Mouse (Mus musculus) MEL (cell line): ENCODE measurements at regions not wholly inside any gene's neighbourhood (a gene's known extent, or its start where the extent isn't known, plus 50 kb on each side); places are given as distances from the start of the nearest gene placed in this dataset.

Experiments
- DNase-seq: peaks from one replicate; pipeline ENCODE4 v3.0.0; 2011; ENCODE audit warnings: low read depth, low spot score
- H3K27ac ChIP-seq: 2 replicates; pipeline ENCODE4 v1.5.1; 2012; ENCODE audit warnings: low read depth, mild to moderate bottlenecking, control low read depth, low read length, moderate library complexity; ENCODE audit not compliant: control insufficient read depth
- H3K27me3 ChIP-seq, 2 experiments: fragments of 150-350 bp in 1 of 2; sonication (generic) in 1 of 2; 2 replicates each; pipeline ENCODE4 v1.6.1; 2012; ENCODE audit warnings: low read length in 2 of 2, mild to moderate bottlenecking in 2 of 2, improper control_type of control experiment in 1 of 2, moderate library complexity in 1 of 2; ENCODE audit not compliant: insufficient read depth in 2 of 2, control insufficient read depth in 1 of 2
- H3K36me3 ChIP-seq, 2 experiments: 2 replicates each; pipeline ENCODE4 v1.6.1; 2012 to 2014; ENCODE audit warnings: low read length in 2 of 2, improper control_type of control experiment in 1 of 2, inconsistent platforms in 1 of 2, mild to moderate bottlenecking in 1 of 2; ENCODE audit not compliant: insufficient read depth in 2 of 2, control insufficient read depth in 1 of 2
- H3K4me1 ChIP-seq, 2 experiments: fragments of 150-350 bp in 1 of 2; sonication (generic) in 1 of 2; 2 replicates each; pipeline ENCODE4 v1.6.1; 2012; ENCODE audit warnings: low read length in 2 of 2, improper control_type of control experiment in 1 of 2, mild to moderate bottlenecking in 1 of 2; ENCODE audit not compliant: insufficient read depth in 2 of 2, control insufficient read depth in 1 of 2
- H3K4me3 ChIP-seq, 2 experiments: fragments of 150-350 bp in 1 of 2; sonication (generic) in 1 of 2; 2 replicates each; pipeline ENCODE4 v1.5.1; 2012; ENCODE audit warnings: low read depth in 2 of 2, low read length in 2 of 2, mild to moderate bottlenecking in 2 of 2, moderate library complexity in 2 of 2, control low read depth in 1 of 2, improper control_type of control experiment in 1 of 2; ENCODE audit not compliant: control insufficient read depth in 1 of 2, insufficient read depth in 1 of 2
- H3K79me2 ChIP-seq: 2 replicates; pipeline ENCODE4 v1.6.1; 2012; ENCODE audit warnings: mild to moderate bottlenecking, low read length, moderate library complexity; ENCODE audit not compliant: control insufficient read depth, poor library complexity, insufficient read depth
- H3K9ac ChIP-seq: 2 replicates; pipeline ENCODE4 v1.6.1; 2012; ENCODE audit warnings: low read depth, mild to moderate bottlenecking, control low read depth, low read length, moderate library complexity; ENCODE audit not compliant: control insufficient read depth, poor library complexity, severe bottlenecking
- H3K9me3 ChIP-seq: fragments of 150-350 bp; sonication (generic); replicated peaks from 2 replicates; pipeline ENCODE4 v1.6.1; 2012; ENCODE audit warnings: mild to moderate bottlenecking, low read length, improper control_type of control experiment, moderate library complexity; ENCODE audit not compliant: insufficient read depth
- CHD1 ChIP-seq: IDR thresholded peaks from 2 replicates; pipeline ENCODE4 v1.6.1; 2012; ENCODE audit warnings: low read depth, mild to moderate bottlenecking, inconsistent platforms, low read length, improper control_type of control experiment
- CHD2 ChIP-seq: IDR thresholded peaks from 2 replicates; pipeline ENCODE4 v1.6.1; 2011; ENCODE audit warnings: low read length, improper control_type of control experiment
- CTCF ChIP-seq, 3 experiments: IDR thresholded peaks in 2 of 3; conservative IDR thresholded peaks in 1 of 3; 2 replicates each; pipeline ENCODE4 v1.5.1; 2011 to 2012; ENCODE audit warnings: low read length in 3 of 3, low read depth in 2 of 3, mild to moderate bottlenecking in 2 of 3, improper control_type of control experiment in 1 of 3, inconsistent platforms in 1 of 3, mixed read lengths in 1 of 3, moderate library complexity in 1 of 3; ENCODE audit not compliant: control insufficient read depth in 1 of 3, insufficient read depth in 1 of 3, poor library complexity in 1 of 3, severe bottlenecking in 1 of 3
- ELF1 ChIP-seq: IDR thresholded peaks from 2 replicates; pipeline ENCODE4 v1.6.1; 2014; ENCODE audit warnings: low read depth, mild to moderate bottlenecking, inconsistent platforms, low read length, improper control_type of control experiment, moderate library complexity
- EP300 ChIP-seq, 2 experiments: IDR thresholded peaks; 2 replicates each; pipeline ENCODE4 v1.6.1; 2011; ENCODE audit warnings: improper control_type of control experiment in 2 of 2, low read length in 2 of 2, low read depth in 1 of 2, mild to moderate bottlenecking in 1 of 2
- GABPA ChIP-seq: IDR thresholded peaks from 2 replicates; pipeline ENCODE4 v1.6.1; 2012; ENCODE audit warnings: low read depth, mild to moderate bottlenecking, inconsistent platforms, low read length, improper control_type of control experiment, moderate library complexity
- KAT2A ChIP-seq: conservative IDR thresholded peaks from 2 replicates; pipeline ENCODE4 v1.6.1; 2012; ENCODE audit warnings: low read depth, low read length, improper control_type of control experiment, inconsistent platforms
- MAFK ChIP-seq: IDR thresholded peaks from 2 replicates; pipeline ENCODE4 v1.6.1; 2011; ENCODE audit warnings: low read depth, mild to moderate bottlenecking, low read length, improper control_type of control experiment, borderline replicate concordance
- MAX ChIP-seq: IDR thresholded peaks from 2 replicates; pipeline ENCODE4 v1.6.1; 2011; ENCODE audit warnings: low read length, improper control_type of control experiment
- MEF2A ChIP-seq: IDR thresholded peaks from 2 replicates; pipeline ENCODE4 v1.6.1; 2014; ENCODE audit warnings: low read depth, mild to moderate bottlenecking, inconsistent platforms, low read length, improper control_type of control experiment; ENCODE audit not compliant: poor library complexity, insufficient replicate concordance, severe bottlenecking; ENCODE audit errors: extremely low read depth
- MXI1 ChIP-seq: IDR thresholded peaks from 2 replicates; pipeline ENCODE4 v1.6.1; 2011; ENCODE audit warnings: mild to moderate bottlenecking, low read depth, low read length, improper control_type of control experiment
- MYB ChIP-seq: IDR thresholded peaks from 2 replicates; pipeline ENCODE4 v1.6.1; 2011; ENCODE audit warnings: mild to moderate bottlenecking, low read depth, low read length, improper control_type of control experiment
- NELFE ChIP-seq: IDR thresholded peaks from 2 replicates; pipeline ENCODE4 v1.6.1; 2011; ENCODE audit warnings: low read depth, low read length, improper control_type of control experiment
- NRF1 ChIP-seq: IDR thresholded peaks from 2 replicates; pipeline ENCODE4 v1.6.1; 2014; ENCODE audit warnings: low read depth, mild to moderate bottlenecking, inconsistent platforms, low read length, improper control_type of control experiment, moderate library complexity; ENCODE audit not compliant: poor library complexity, insufficient read depth, severe bottlenecking
- RCOR1 ChIP-seq: IDR thresholded peaks from 2 replicates; pipeline ENCODE4 v1.6.1; 2012; ENCODE audit warnings: low read depth, mild to moderate bottlenecking, inconsistent platforms, low read length, improper control_type of control experiment
- SMC3 ChIP-seq: IDR thresholded peaks from 2 replicates; pipeline ENCODE4 v1.6.1; 2011; ENCODE audit warnings: low read depth, low read length, improper control_type of control experiment
- TCF12 ChIP-seq: IDR thresholded peaks from 2 replicates; pipeline ENCODE4 v1.6.1; 2014; ENCODE audit warnings: low read depth, mild to moderate bottlenecking, inconsistent platforms, low read length, improper control_type of control experiment, moderate library complexity
- USF2 ChIP-seq, 2 experiments: IDR thresholded peaks; 2 replicates each; pipeline ENCODE4 v1.6.1; 2011 to 2012; ENCODE audit warnings: improper control_type of control experiment in 2 of 2, low read length in 2 of 2, borderline replicate concordance in 1 of 2, inconsistent platforms in 1 of 2, low read depth in 1 of 2, mild to moderate bottlenecking in 1 of 2; ENCODE audit not compliant: insufficient read depth in 1 of 2

- no peaks in the 10 kb centered on the region for H3K4me1 ChIP-seq
- no peaks in the 10 kb centered on the region for H3K36me3 ChIP-seq
- no peaks in the 10 kb centered on the region for H3K79me2 ChIP-seq
- DNase-seq, result no peak
- H3K9me3 ChIP-seq, result no peaks in the 10 kb centered on the region
- H3K4me3 ChIP-seq, result no peak overlapping the region
- no peaks in the 10 kb centered on the region for H3K27me3 ChIP-seq
- TF ChIP-seq MEF2A, result no peak
- no peak for TF ChIP-seq MXI1
- no peak for TF ChIP-seq SMC3
- no peak for TF ChIP-seq KAT2A
- no peak for TF ChIP-seq NRF1
- TF ChIP-seq MAFK, result no peak
- TF ChIP-seq CHD1, result no peak
- TF ChIP-seq MYB, result no peak
- no peak for TF ChIP-seq CHD2
- no peak overlapping the region for H3K9ac ChIP-seq
- no peak overlapping the region for H3K27ac ChIP-seq
Observed at GRCm38 (mm10) chr10:27949127-27949526, 125.5 kb upstream of the Ptprk start.

GRCm38 (mm10) chr10:27968202-27968601 is 106.4 kb upstream of the Ptprk start:
- Histone ChIP-seq H3K79me2 (no peaks in the 10 kb centered on the region), H3K27ac (no peak overlapping the region), H3K4me3 (no peak overlapping the region), H3K27me3 (no peaks in the 10 kb centered on the region), H3K9me3 (no peaks in the 10 kb centered on the region), H3K9ac (no peak overlapping the region)
- DNase-seq, result no peak
- no peak for TF ChIP-seq MEF2A
- no peak for TF ChIP-seq TCF12
- TF ChIP-seq NRF1, result no peak
- no peak for TF ChIP-seq GABPA
- no peak for TF ChIP-seq NELFE
- no peak for TF ChIP-seq KAT2A
- TF ChIP-seq EP300 (IDR thresholded peaks at IDR 0.05; ENCODE audit: low read depth in 1 of 2, low read length in 2 of 2), result no peak
- TF ChIP-seq CTCF (IDR thresholded peaks at IDR 0.05 in 2 of 3, conservative IDR thresholded peaks at IDR 0.05 in 1 of 3; ENCODE audit: control insufficient read depth in 1 of 3, insufficient read depth in 1 of 3, low read depth in 2 of 3, low read length in 3 of 3, poor library complexity in 1 of 3, severe bottlenecking in 1 of 3), result no peak
- TF ChIP-seq MAX, result no peak
- TF ChIP-seq, all 39 proteins: peak for 0
- Histone ChIP-seq H3K4me1 (no peaks in the 10 kb centered on the region), H3K36me3 (no peaks in the 10 kb centered on the region)

GRCm38 (mm10) chr10:27984047-27984446 is 90.6 kb upstream of the Ptprk start:
- Histone ChIP-seq H3K4me1 (no peaks in the 10 kb centered on the region), H3K27me3 (no peaks in the 10 kb centered on the region), H3K9me3 (no peaks in the 10 kb centered on the region), H3K79me2 (no peaks in the 10 kb centered on the region), H3K4me3 (no peak overlapping the region)
- DNase-seq, result no peak
- TF ChIP-seq RCOR1 (no peak), NRF1 (no peak), ELF1 (no peak), USF2 (IDR thresholded peaks at IDR 0.05; ENCODE audit: borderline replicate concordance in 1 of 2, insufficient read depth in 1 of 2, low read depth in 1 of 2, low read length in 2 of 2) (no peak)
- TF ChIP-seq, all 39 proteins: peak for 0
- no peak overlapping the region for H3K9ac ChIP-seq
- H3K27ac ChIP-seq, result no peak overlapping the region
- no peaks in the 10 kb centered on the region for H3K36me3 ChIP-seq
